Mouse (Mus musculus) embryonic facial prominence, embryonic 10.5 days (tissue): Measurements from ENCODE around the gene Kifc1. TPM values are rescaled to one million over a fixed set of nuclear protein-coding genes. Genes with fewer than 3 reads are reported as not detected.
"Not testable (repeated sequence)": the region's sequence is repeated elsewhere in the genome, so short reads cannot be mapped to it uniquely, and the experiment has no call there.

ENCODE experiments used
- DNase-seq: peaks from one replicate; pipeline ENCODE4 v3.0.0-alpha.2; 2017; ENCODE audit warnings: low spot score
- H3K27ac ChIP-seq: fragments of 300-500 bp; sonication (generic); replicated peaks from 2 replicates; pipeline ENCODE4 v1.5.1; 2016; ENCODE audit warnings: mild to moderate bottlenecking
- H3K27me3 ChIP-seq: fragments of 300-500 bp; sonication (generic); replicated peaks from 2 replicates; pipeline ENCODE4 v1.6.1; 2016; ENCODE audit warnings: low read depth, mild to moderate bottlenecking; ENCODE audit not compliant: poor library complexity, severe bottlenecking
- H3K36me3 ChIP-seq: fragments of 300-500 bp; sonication (generic); replicated peaks from 2 replicates; pipeline ENCODE4 v1.6.1; 2016; ENCODE audit warnings: mild to moderate bottlenecking, moderate library complexity
- H3K4me1 ChIP-seq: fragments of 300-500 bp; sonication (generic); 2 replicates; pipeline ENCODE4 v1.6.1; 2016
- H3K4me3 ChIP-seq: fragments of 300-500 bp; sonication (generic); 2 replicates; pipeline ENCODE4 v1.5.1; 2016; ENCODE audit warnings: mild to moderate bottlenecking, moderate library complexity
- H3K9me3 ChIP-seq: fragments of 300-500 bp; sonication (generic); 2 replicates; pipeline ENCODE4 v1.6.1; 2016; ENCODE audit warnings: mild to moderate bottlenecking
- WGBS: fragments of 180-500 bp; shearing (Covaris S2); methylation state at CpG from one replicate; pipeline ENCODE4 v1.1.7; 2016; 5-methylcytosine and 5-hydroxymethylcytosine counted together
- polyA plus RNA-seq: library from polyadenylated mRNA; unstranded; fragments of >200 nt; fragmentation: Nextera tagmentation; extraction: Ambion mirVana; gene quantifications from 2 replicates; pipeline ENCODE4 v1.2.1, GENCODE M21; 2016

Gene Kifc1
- polyA plus RNA-seq, 1 experiment from 2014 or later: 8.5 TPM

DNA sequence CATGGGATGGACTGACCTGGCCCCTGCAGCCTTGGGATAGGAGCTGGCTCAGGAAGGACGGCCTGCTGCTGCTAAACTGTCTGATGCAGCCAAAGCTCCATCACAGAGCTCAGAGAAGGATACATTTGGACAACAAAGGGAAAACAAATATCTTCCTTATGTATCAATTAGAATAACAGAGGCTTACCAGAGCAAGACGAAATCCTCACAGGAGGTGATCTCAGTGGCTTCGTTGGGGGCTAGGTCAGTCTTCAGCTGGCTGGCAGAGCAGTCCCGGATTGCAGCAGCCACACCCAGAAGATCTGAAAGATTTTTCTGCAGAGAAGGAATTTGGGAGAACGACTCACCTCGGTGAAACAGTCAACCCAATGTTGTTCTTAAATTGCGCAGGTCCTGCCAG, 2.0 kb upstream of the Kifc1 start:
- Histone ChIP-seq H3K4me1 (peaks cover 19% of the 10 kb centered on the region), H3K36me3 (no peaks in the 10 kb centered on the region), H3K27me3 (0 out of 2 replicates have a peak, but pooled peaks cover 4% of the 10 kb centered on the region), H3K27ac (no peak overlapping the region), H3K4me3 (peak overlapping the region; percentile 1; the same call in 1 of the 2 replicates), H3K9me3 (no peaks in the 10 kb centered on the region)
- WGBS: 19% methylated on average over 7 of the region's 7 CpGs
- no peak for DNase-seq

DNA sequence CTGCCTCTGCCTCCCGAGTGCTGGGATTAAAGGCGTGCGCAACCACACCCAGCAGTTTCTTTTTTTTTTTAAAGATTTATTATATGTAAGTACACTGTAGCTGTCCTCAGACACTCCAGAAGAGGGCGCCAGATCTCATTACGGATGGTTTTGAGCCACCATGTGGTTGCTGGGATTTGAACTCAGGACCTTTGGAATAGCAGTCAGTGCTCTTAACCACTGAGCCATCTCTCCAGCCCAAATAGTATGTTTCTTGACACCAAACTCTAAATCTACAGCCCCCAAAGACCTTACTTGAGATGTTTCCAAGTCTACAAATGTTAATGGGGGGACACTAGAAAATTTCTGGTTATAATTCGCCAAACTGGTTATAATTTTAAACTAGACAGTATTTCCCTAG, 1.4 kb upstream of the Kifc1 start:
- not testable (repeated sequence) for H3K27ac ChIP-seq, H3K9me3 ChIP-seq, DNase-seq, H3K36me3 ChIP-seq, H3K4me3 ChIP-seq, H3K27me3 ChIP-seq
- peaks cover 19% of the 10 kb centered on the region for H3K4me1 ChIP-seq
- whole genome bisulfite sequencing: 69% methylated on average over 6 of the region's 6 CpGs

DNA sequence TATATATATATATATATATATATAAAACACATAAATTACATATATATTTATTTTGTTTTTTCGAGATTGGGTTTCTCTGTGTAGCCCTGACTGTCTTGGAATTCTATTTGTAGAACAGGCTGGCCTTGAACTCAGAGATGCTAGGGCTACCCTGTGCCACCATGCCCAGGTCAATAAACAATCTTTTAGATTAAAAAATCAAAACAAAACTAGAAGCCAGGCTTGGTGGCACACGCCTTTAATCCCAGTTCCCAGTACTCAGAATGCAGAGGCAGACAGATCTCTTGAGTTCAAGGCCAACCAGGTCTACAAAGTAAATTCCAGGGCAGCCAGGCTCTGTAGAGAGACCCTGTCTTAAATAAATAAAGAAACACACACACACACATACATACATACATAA, 896 bp upstream of the Kifc1 start:
- H3K27ac ChIP-seq: no peak overlapping the region
- no peaks in the 10 kb centered on the region for H3K9me3 ChIP-seq
- 0 out of 2 replicates have a peak, but pooled peaks cover 4% of the 10 kb centered on the region for H3K27me3 ChIP-seq
- H3K4me3 ChIP-seq: no peak overlapping the region
- 70% methylated on average over 2 of the region's 2 CpGs for WGBS
- H3K36me3 ChIP-seq: peaks cover 8% of the 10 kb centered on the region
- DNase-seq: no peak
- H3K4me1 ChIP-seq: peaks cover 19% of the 10 kb centered on the region

DNA sequence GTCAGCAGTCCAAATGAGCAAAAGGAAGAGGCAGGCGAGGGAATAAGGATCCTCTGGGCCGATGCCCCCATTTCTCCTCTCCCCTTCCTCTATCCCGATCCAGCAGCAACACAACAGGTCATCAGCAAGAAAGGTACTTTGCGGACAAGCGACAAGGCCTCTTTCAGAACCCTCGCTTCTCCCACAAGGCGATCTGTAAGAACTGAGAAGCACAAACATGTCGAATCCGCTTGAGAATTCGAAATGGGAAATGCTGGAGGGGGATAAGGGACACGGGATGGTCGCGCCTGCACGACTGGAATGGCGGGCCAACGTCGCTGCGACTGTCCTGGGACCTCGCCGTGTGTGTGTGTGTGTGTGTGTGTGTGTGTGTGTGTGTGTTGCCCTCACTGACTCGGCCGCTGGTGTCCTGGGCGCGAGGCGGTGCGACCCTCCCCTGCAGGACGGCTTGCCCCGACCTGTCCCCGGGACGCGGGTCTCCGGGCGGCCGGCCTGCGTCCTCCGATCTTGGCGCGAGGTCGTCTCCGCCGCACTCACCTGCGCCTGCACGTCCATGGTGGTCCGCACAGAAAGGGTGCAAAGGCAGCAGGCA, 424 bp downstream of the Kifc1 start:
- peaks cover 21% of the 10 kb centered on the region for H3K36me3 ChIP-seq
- under 1% methylated on average over 44 of the region's 44 CpGs for WGBS
- peaks cover 19% of the 10 kb centered on the region for H3K4me1 ChIP-seq
- H3K27me3 ChIP-seq, DNase-seq, H3K9me3 ChIP-seq: not testable (repeated sequence)
- peak overlapping the region; percentile 68 for H3K4me3 ChIP-seq
- peak overlapping the region; percentile 90 for H3K27ac ChIP-seq

DNA sequence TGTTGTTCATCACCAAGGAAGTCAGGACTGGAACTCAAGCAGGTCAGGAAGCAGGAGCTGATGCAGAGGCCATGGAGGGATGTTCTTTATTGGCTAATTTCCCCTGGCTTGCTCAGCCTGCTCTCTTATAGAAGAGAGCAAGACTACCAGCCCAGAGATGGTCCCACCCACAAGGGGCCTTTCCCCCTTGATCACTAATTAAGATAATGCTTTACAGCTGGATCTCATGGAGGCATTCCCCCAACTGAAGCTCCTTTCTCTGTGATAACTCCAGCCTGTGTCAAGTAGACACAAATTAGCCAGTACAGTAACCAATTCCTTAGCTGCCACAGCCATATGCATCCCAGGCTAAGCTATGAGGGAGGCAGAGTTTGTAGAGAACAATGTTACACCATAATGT, 2.2 kb downstream of the Kifc1 start:
- Histone ChIP-seq H3K4me1 (peaks cover 19% of the 10 kb centered on the region), H3K36me3 (peaks cover 38% of the 10 kb centered on the region), H3K4me3 (peak overlapping the region; percentile 68)
- H3K27ac ChIP-seq, H3K27me3 ChIP-seq, H3K9me3 ChIP-seq: not testable (repeated sequence)
- DNase-seq: peak; percentile 44

DNA sequence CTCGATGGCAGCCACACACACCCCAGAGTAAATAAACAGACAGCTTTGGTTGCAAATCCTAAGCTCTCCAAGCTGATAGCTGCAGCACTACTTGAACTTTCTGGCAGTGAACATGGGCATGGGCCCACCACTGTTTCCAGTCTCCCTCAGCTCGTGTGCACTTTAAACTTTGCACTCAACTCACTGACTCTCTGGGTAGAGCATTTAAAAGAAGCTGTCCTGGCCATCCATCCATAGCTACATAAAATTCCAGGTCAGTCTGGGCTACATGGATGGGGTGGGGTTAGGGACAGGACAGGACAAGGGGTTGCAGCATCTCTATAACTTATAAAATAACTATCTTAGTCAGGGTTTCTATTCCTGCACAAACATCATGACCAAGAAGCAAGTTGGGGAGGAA, 2.7 kb downstream of the Kifc1 start:
- peaks cover 19% of the 10 kb centered on the region for H3K4me1 ChIP-seq
- H3K36me3 ChIP-seq: peaks cover 43% of the 10 kb centered on the region
- H3K27me3 ChIP-seq, H3K9me3 ChIP-seq, DNase-seq, H3K27ac ChIP-seq: not testable (repeated sequence)
- WGBS: 82% methylated on average over 2 of the region's 2 CpGs
- H3K4me3 ChIP-seq: peak overlapping the region; percentile 68; the same call in 1 of the 2 replicates

DNA sequence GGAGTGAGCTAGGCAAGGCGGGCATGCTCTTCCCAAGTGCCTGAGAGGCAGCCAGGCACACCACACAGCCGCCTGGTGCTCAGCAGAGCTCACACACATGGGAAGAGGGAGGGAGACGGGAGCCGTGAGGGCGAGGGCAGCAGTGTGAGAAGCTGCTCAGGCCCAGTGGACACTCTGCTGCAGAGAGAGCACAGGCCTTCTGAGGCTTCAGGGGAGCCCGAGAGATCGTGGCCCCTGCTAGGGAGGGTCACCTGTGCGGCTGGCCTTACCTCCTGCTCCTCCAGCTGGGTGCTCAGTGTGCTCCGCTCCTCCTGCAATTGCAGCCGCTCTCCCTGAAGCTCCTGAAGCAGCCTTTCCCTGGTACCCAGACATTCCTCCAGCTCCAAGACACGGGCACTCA, 6.1 kb downstream of the Kifc1 start:
- peaks cover 76% of the 10 kb centered on the region for H3K36me3 ChIP-seq
- DNase-seq: not testable (repeated sequence)
- 90% methylated on average over 11 of the region's 11 CpGs for WGBS

DNA sequence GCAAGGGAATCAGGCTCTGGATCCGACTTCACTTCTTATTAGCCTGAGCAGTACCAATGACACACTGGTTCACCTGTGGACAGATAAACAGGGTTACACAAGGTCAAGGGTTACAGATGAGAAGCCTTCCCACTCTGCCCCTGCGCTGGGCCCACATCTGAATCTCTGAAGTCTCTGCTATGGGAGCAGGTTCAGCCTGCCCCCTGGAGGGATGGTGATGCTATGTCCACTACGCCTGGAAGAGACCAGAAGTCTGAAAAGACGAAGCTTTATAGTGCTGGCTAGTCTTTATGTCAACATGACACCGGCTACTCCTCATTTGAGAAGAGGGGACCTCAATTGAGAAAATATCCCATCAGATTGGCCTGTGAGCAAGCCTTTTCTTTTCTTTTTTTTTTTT, 14.7 kb downstream of the Kifc1 start:
- not testable (repeated sequence) for H3K4me3 ChIP-seq, H3K4me1 ChIP-seq, H3K9me3 ChIP-seq, H3K27me3 ChIP-seq, H3K27ac ChIP-seq
- DNase-seq: peak; percentile 37
- 78% methylated on average over 5 of the region's 5 CpGs for WGBS
- peaks cover 63% of the 10 kb centered on the region for H3K36me3 ChIP-seq

More for the DNA sequence above, 6.1 kb downstream of the Kifc1 start:
- not testable (repeated sequence) for H3K9me3 ChIP-seq, H3K4me3 ChIP-seq, H3K27ac ChIP-seq, H3K27me3 ChIP-seq
- peaks cover 18% of the 10 kb centered on the region for H3K4me1 ChIP-seq

DNA sequence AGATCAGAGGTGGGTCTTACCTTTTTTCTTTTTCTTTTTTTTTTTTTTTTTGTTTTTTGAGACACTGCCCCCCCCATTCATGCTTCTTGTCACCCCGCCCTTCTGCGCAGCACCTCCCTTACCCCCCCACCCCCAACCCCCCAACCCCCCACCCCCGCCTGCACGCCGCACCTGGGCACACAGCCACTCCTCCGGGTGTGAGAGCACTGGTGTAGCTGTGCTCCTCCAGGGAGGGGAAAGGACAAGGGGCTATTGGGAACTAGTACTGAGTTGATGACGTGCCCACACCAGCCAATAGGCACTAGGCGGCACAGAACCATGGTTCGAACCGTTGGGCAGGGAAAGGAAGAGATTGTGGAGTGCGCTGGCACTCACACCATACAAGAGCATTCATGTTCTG, 16.1 kb downstream of the Kifc1 start:
- H3K27me3 ChIP-seq: no peaks in the 10 kb centered on the region
- H3K4me1 ChIP-seq: no peaks in the 10 kb centered on the region
- no peaks in the 10 kb centered on the region for H3K9me3 ChIP-seq
- 88% methylated on average over 11 of the region's 11 CpGs for whole genome bisulfite sequencing
- DNase-seq: no peak
- H3K27ac ChIP-seq: no peak overlapping the region
- H3K36me3 ChIP-seq: peaks cover 50% of the 10 kb centered on the region
- no peak overlapping the region for H3K4me3 ChIP-seq

DNA sequence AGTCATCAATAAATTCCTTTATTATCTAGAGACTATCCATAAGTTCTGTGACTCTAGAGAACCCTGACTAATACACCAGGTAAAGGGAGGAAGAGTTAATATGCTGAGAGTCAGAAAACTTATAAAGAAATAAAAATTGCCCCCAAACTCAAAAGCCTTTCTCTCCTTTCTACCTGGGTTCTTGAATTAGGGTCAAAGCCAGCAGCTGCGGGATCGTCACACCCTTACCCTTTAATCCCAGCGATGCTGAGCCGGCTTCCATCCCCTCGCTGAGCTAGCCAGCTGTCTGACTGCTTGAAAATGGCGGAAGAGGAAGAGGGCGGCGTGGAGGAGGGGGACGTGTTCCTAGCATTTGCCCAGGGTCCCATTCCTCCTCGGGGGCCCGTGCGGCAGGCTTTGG, 16.9 kb downstream of the Kifc1 start, which contains the start of gene Gm7029:
TSS of gene Gm7029 (plus strand) at position 301 of the 400 bp plus-strand sequence.
- H3K4me3 ChIP-seq, H3K9me3 ChIP-seq, H3K27ac ChIP-seq, H3K4me1 ChIP-seq, DNase-seq, H3K27me3 ChIP-seq: not testable (repeated sequence)
- 76% methylated on average over 7 of the region's 12 CpGs for WGBS
- H3K36me3 ChIP-seq: peaks cover 41% of the 10 kb centered on the region

DNA sequence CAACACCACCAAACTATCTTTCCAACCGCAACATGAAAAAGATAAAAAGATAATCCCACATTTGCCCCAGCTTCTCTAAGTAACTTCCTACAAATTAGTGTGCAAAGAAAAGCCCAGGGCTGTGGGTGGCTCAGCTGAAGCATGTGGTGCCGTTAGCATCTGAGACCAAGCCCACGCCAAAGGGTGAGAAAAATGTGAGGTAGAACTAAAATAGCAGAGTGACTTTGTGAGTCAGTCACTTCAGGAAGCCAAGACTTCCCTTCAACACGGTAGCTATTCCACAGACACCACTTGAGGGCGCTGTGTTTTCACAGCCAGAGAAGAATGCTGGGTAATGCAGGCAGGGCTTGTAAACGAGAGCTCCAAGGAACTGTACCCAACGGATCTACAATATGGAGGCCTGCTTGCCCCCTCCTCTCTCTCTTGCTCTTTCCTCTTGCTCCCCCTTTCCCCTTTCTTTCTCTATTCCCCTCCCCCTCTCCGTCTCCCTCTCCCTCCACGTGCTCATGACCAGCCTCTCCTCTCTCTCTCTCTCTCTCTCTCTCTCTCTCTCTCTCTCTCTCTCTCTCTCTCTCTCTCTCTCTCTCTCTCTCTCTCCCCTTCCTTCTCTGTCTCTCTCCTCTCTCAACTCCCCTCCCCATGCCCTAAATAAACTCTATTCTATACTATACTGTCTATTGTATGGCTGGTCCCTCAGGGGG, 25.0 kb downstream of the Kifc1 start:
- Histone ChIP-seq H3K27ac (peak overlapping the region; percentile 54; the same call in 1 of the 2 replicates), H3K9me3 (no peaks in the 10 kb centered on the region), H3K4me3 (no peak overlapping the region), H3K36me3 (no peaks in the 10 kb centered on the region), H3K27me3 (no peaks in the 10 kb centered on the region), H3K4me1 (peaks cover 16% of the 10 kb centered on the region)
- WGBS: 40% methylated on average over 9 of the region's 9 CpGs
- DNase-seq: peak; percentile 51

DNA sequence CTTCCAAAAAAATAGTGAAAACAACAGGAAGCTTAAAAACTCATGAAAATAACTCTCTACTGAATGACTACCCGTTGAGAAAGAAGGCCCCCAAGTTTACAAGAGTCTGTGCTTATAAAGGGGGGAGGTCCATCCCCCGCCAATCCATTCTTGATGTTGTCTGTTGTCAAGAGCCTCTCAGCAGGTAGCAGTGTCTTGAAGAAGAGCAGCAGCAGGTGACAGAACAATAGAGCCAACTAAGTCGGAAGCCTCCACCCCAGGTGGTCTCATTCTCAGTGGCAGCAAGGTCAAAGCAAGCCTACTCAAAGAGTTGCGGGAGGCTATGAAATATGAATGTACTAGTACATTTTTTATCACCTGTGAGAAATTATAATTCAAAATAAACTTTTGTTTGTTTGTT, 32.6 kb downstream of the Kifc1 start:
- Histone ChIP-seq H3K9me3 (peaks cover 5% of the 10 kb centered on the region; the same call in 1 of the 2 replicates), H3K27me3 (no peaks in the 10 kb centered on the region), H3K27ac (no peak overlapping the region), H3K4me1 (no peaks in the 10 kb centered on the region), H3K4me3 (no peak overlapping the region), H3K36me3 (peaks cover 3% of the 10 kb centered on the region; the same call in 1 of the 2 replicates)
- 77% methylated on average over 4 of the region's 4 CpGs for WGBS
- no peak for DNase-seq

DNA sequence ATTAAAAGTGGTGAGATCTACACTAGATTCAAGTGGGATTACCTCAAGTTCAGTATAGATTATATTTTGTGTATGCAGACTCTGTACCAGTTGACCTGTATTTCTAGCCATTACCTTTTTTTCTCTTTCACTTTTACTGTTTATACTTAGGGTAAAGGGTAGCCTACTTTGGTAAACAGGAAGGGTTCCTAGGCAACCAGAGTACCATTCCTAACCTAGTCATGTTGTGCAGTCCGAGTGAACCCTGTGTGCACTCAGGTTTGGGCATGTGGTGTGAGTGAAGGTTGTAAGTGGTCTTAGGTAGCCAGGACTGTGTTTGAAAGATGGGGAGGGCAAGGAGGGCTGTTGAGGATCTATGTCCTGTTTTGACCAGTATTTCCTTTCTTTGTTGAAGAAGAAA, 39.1 kb downstream of the Kifc1 start:
- Histone ChIP-seq H3K36me3 (peaks cover 52% of the 10 kb centered on the region), H3K27me3 (no peaks in the 10 kb centered on the region), H3K4me1 (no peaks in the 10 kb centered on the region), H3K4me3 (no peak overlapping the region), H3K9me3 (no peaks in the 10 kb centered on the region), H3K27ac (no peak overlapping the region)
- WGBS: 69% methylated on average over 1 of the region's 1 CpGs
- DNase-seq: no peak
